Mouse (Mus musculus) small intestine, adult 2 months (tissue): ENCODE results near the gene Lgr5.

Source experiments
- CTCF ChIP-seq: fragments of 200-500 bp; IDR thresholded peaks from 2 replicates; pipeline ENCODE4 v1.5.1; 2012; ENCODE audit warnings: low read depth, mild to moderate bottlenecking, control low read depth, inconsistent platforms, low read length, moderate library complexity, mixed read lengths; ENCODE audit not compliant: insufficient replicate concordance, insufficient read length; ENCODE audit errors: extremely low read depth
- POLR2A ChIP-seq: fragments of 200-500 bp; IDR thresholded peaks from 2 replicates; pipeline ENCODE4 v1.6.1; 2012; ENCODE audit warnings: low read depth, mild to moderate bottlenecking, control low read depth, inconsistent platforms, low read length, moderate library complexity

GRCm38 (mm10) chr10:115505155-115505554 lies 82.4 kb downstream of the Lgr5 start:
- TF ChIP-seq POLR2A (no peak), CTCF (no peak)
